Mouse (Mus musculus): Measurements from ENCODE around the gene Sytl3. TPM values are rescaled to one million over a fixed set of nuclear protein-coding genes. Genes with fewer than 3 reads are reported as not detected.

The Sytl3 gene
- polyA plus RNA-seq, 1 experiment from 2014 or later, result 2.5 TPM

GRCm38 (mm10) chr17:6731634-6732033 lies 72.7 kb downstream of the Sytl3 start:
- H3K27me3 ChIP-seq (ENCODE audit: insufficient read depth, low read length), result no peaks in the 10 kb centered on the region
- 75% methylated on average over 12 of the region's 12 CpGs for WGBS
- H3K4me3 ChIP-seq (replicated peaks; ENCODE audit: low read depth, low read length), result no peak overlapping the region
- no peaks in the 10 kb centered on the region for H3K9me3 ChIP-seq (replicated peaks; ENCODE audit: low read length)
- no peak overlapping the region for H3K4me2 ChIP-seq (ENCODE audit: low read length)
- H3K9ac ChIP-seq (ENCODE audit: low read depth, low read length), result no peak overlapping the region
- no peak for DNase-seq (ENCODE audit: low spot score)
- peak; percentile 50; the same call in 1 of the 2 replicates for ATAC-seq (replicated peaks; ENCODE audit: low FRiP score, low read depth)
- H3K27ac ChIP-seq, result peak overlapping the region; percentile 61
- peaks cover 3% of the 10 kb centered on the region; the same call in 1 of the 2 replicates for H3K4me1 ChIP-seq (replicated peaks; ENCODE audit: insufficient read depth, low read length)
- no peaks in the 10 kb centered on the region for H3K36me3 ChIP-seq (ENCODE audit: insufficient read depth, low read length)
- TF ChIP-seq CTCF (IDR thresholded peaks at IDR 0.05; ENCODE audit: low read depth), result peak; percentile 18; the same call in 1 of the 2 replicates

GRCm38 (mm10) chr17:6732665-6733064 lies 73.8 kb downstream of the Sytl3 start:
- no peaks in the 10 kb centered on the region for H3K9me3 ChIP-seq (replicated peaks; ENCODE audit: low read length)
- no peak for DNase-seq (ENCODE audit: low spot score)
- no peak overlapping the region for H3K4me2 ChIP-seq (ENCODE audit: low read length)
- peaks cover 3% of the 10 kb centered on the region; the same call in 1 of the 2 replicates for H3K4me1 ChIP-seq (replicated peaks; ENCODE audit: insufficient read depth, low read length)
- no peaks in the 10 kb centered on the region for H3K27me3 ChIP-seq (ENCODE audit: insufficient read depth, low read length)
- no peak for TF ChIP-seq CTCF (IDR thresholded peaks at IDR 0.05; ENCODE audit: low read depth)
- 0 out of 2 replicates have a peak, but pooled peaks cover 3% of the 10 kb centered on the region for H3K36me3 ChIP-seq (ENCODE audit: insufficient read depth, low read length)
- H3K4me3 ChIP-seq (replicated peaks; ENCODE audit: low read depth, low read length), result no peak overlapping the region
- no peak overlapping the region for H3K27ac ChIP-seq
- 94% methylated on average over 4 of the region's 4 CpGs for WGBS
- no peak overlapping the region for H3K9ac ChIP-seq (ENCODE audit: low read depth, low read length)
- ATAC-seq (replicated peaks; ENCODE audit: low FRiP score, low read depth), result no peak

- Histone ChIP-seq H3K4me1 (replicated peaks; ENCODE audit: insufficient read depth, low read length) (peaks cover 3% of the 10 kb centered on the region; the same call in 1 of the 2 replicates), H3K36me3 (ENCODE audit: insufficient read depth, low read length) (0 out of 2 replicates have a peak, but pooled peaks cover 8% of the 10 kb centered on the region), H3K4me2 (ENCODE audit: low read length) (no peak overlapping the region), H3K9ac (ENCODE audit: low read depth, low read length) (no peak overlapping the region), H3K9me3 (replicated peaks; ENCODE audit: low read length) (no peaks in the 10 kb centered on the region), H3K4me3 (replicated peaks; ENCODE audit: low read depth, low read length) (no peak overlapping the region), H3K27me3 (ENCODE audit: insufficient read depth, low read length) (no peaks in the 10 kb centered on the region), H3K27ac (no peak overlapping the region)
- no peak for TF ChIP-seq CTCF (IDR thresholded peaks at IDR 0.05; ENCODE audit: low read depth)
- DNase-seq (ENCODE audit: low spot score) (no peak), ATAC-seq (replicated peaks; ENCODE audit: low FRiP score, low read depth) (no peak)
- 88% methylated on average over 10 of the region's 10 CpGs for WGBS
Measured at GRCm38 (mm10) chr17:6733322-6733875, 74.5 kb downstream of the Sytl3 start.

GRCm38 (mm10) chr17:6734746-6735441 lies 76.0 kb downstream of the Sytl3 start:
- DNase-seq (ENCODE audit: low spot score) (no peak), ATAC-seq (replicated peaks; ENCODE audit: low FRiP score, low read depth) (no peak)
- TF ChIP-seq CTCF (IDR thresholded peaks at IDR 0.05; ENCODE audit: low read depth), result no peak
- 80% methylated on average over 12 of the region's 12 CpGs for WGBS
- Histone ChIP-seq H3K4me3 (replicated peaks; ENCODE audit: low read depth, low read length) (no peak overlapping the region), H3K27me3 (ENCODE audit: insufficient read depth, low read length) (no peaks in the 10 kb centered on the region), H3K9me3 (replicated peaks; ENCODE audit: low read length) (no peaks in the 10 kb centered on the region), H3K4me2 (ENCODE audit: low read length) (no peak overlapping the region), H3K9ac (ENCODE audit: low read depth, low read length) (no peak overlapping the region), H3K27ac (0 out of 2 replicates have a peak overlapping the region, but pooled peaks have one; percentile 32), H3K4me1 (replicated peaks; ENCODE audit: insufficient read depth, low read length) (no peaks in the 10 kb centered on the region; the same call in 1 of the 2 replicates), H3K36me3 (ENCODE audit: insufficient read depth, low read length) (peaks cover 21% of the 10 kb centered on the region; the same call in 1 of the 2 replicates)

- 50% methylated on average over 15 of the region's 15 CpGs for WGBS
- H3K4me3 ChIP-seq (replicated peaks; ENCODE audit: low read depth, low read length), result no peak overlapping the region
- H3K4me1 ChIP-seq (replicated peaks; ENCODE audit: insufficient read depth, low read length), result no peaks in the 10 kb centered on the region; the same call in 1 of the 2 replicates
- H3K27ac ChIP-seq, result peak overlapping the region; percentile 68
- DNase-seq (ENCODE audit: low spot score), result no peak
- no peaks in the 10 kb centered on the region for H3K27me3 ChIP-seq (ENCODE audit: insufficient read depth, low read length)
- no peak for TF ChIP-seq CTCF (IDR thresholded peaks at IDR 0.05; ENCODE audit: low read depth)
- peak; percentile 47 for ATAC-seq (replicated peaks; ENCODE audit: low FRiP score, low read depth)
- no peak overlapping the region for H3K4me2 ChIP-seq (ENCODE audit: low read length)
- H3K9me3 ChIP-seq (replicated peaks; ENCODE audit: low read length), result no peaks in the 10 kb centered on the region
- no peak overlapping the region for H3K9ac ChIP-seq (ENCODE audit: low read depth, low read length)
- peaks cover 36% of the 10 kb centered on the region for H3K36me3 ChIP-seq (ENCODE audit: insufficient read depth, low read length)
Measured at GRCm38 (mm10) chr17:6736306-6737272, 77.7 kb downstream of the Sytl3 start.
